Mouse (Mus musculus): Measurements from ENCODE around the gene Noa1. TPM values are rescaled to one million over a fixed set of nuclear protein-coding genes. Genes with fewer than 3 reads are reported as not detected.

Gene Noa1
- 24.6 TPM for polyA plus RNA-seq (2017; shearing (Covaris generic))

GRCm38 (mm10) chr5:77309924-77310772 lies at the start of gene Noa1, which contains the start of gene Polr2b:
Gene Noa1 (minus strand): TSS chr5:77310084.
Gene Polr2b (plus strand): TSS chr5:77310147.

GRCm38 (mm10) chr5:77265081-77265670 lies 44.7 kb downstream of the Noa1 start, which contains the start of gene Rest:
Gene Rest (plus strand): TSS chr5:77265491.

Other genes with a start within 250 kb of the Noa1 start
- gene Hopx, start 195.0 kb downstream of the Noa1 start, polyA plus RNA-seq (2017; shearing (Covaris generic)), result 632 TPM
- not detected for gene Spink2, start 98.6 kb downstream of the Noa1 start, polyA plus RNA-seq (2017; shearing (Covaris generic))
- gene Rest, start 44.6 kb downstream of the Noa1 start, polyA plus RNA-seq (2017; shearing (Covaris generic)), result 32.6 TPM
- 38.3 TPM for gene Polr2b, start 63 bp upstream of the Noa1 start, polyA plus RNA-seq (2017; shearing (Covaris generic))
- 0.35 TPM for gene Igfbp7, start 98.0 kb upstream of the Noa1 start, polyA plus RNA-seq (2017; shearing (Covaris generic))

Measured in effector memory CD4-positive, alpha-beta T cell, adult 7 months (primary cell).